9 mouse cellular contexts compared by ENCODE assay signal in genomic region chr11:79673072-79673471, GRCm38 (mm10).
DNase-seq lines count a peak whose midpoint lies in the region; ATAC-seq lines count a peak whose summit lies in the region.
"Had no signal": no experiment of that assay in that cellular context is flagged by ENCODE, and none has a peak within 500 bp of the region (broad histone marks: within the 10 kb centered on the region; RNA-seq: fewer than 3 reads in every experiment).

No protein-coding gene starts in this region.

- H3K9ac ChIP-seq in hindbrain, embryonic 14.5 days: no peak overlapping the region
- H3K9ac ChIP-seq in kidney, embryonic 16.5 days (replicated peaks; ENCODE audit: low read length): no peak overlapping the region

- no peak for ATAC-seq in hindbrain, embryonic 14.5 days (ENCODE audit: low FRiP score)
- ATAC-seq in kidney, embryonic 16.5 days (ENCODE audit: low FRiP score, low TSS enrichment): no peak
- ATAC-seq in megakaryocyte, adult 5-6 weeks (ENCODE audit: poor library complexity, severe bottlenecking): no peak
- ATAC-seq in erythroid progenitor cell, adult 5-6 weeks (replicated peaks; ENCODE audit: low FRiP score, poor library complexity, severe bottlenecking): no peak

- DNase-seq in hindbrain, embryonic 10.5 days (ENCODE audit: low spot score): no peak
- no peak for DNase-seq in hindbrain, embryonic 14.5 days (ENCODE audit: low spot score)
- peak; percentile 28 for DNase-seq in T-cell, adult 2 months (ENCODE audit: low spot score)
- peak; percentile 68 for DNase-seq in lung, postnatal 36 days
- DNase-seq in retina, postnatal 1 day: no peak
- DNase-seq: cerebellum, adult 9-10 months had no signal

- 80% methylated on average over 5 of the region's 5 CpGs for WGBS in hindbrain, embryonic 10.5 days
- WGBS in hindbrain, embryonic 14.5 days: 83% methylated on average over 5 of the region's 5 CpGs
- WGBS in kidney, embryonic 16.5 days: 74% methylated on average over 5 of the region's 5 CpGs

- H3K27me3 ChIP-seq in hindbrain, embryonic 10.5 days (ENCODE audit: insufficient read depth, poor library complexity, severe bottlenecking): no peaks in the 10 kb centered on the region
- H3K27me3 ChIP-seq in hindbrain, embryonic 14.5 days (ENCODE audit: control insufficient read depth, insufficient read depth, low read length): no peaks in the 10 kb centered on the region
- H3K27me3 ChIP-seq in kidney, embryonic 16.5 days (ENCODE audit: insufficient read depth, low read length): no peaks in the 10 kb centered on the region

- H3K4me2 ChIP-seq in hindbrain, embryonic 14.5 days (replicated peaks): no peak overlapping the region
- H3K4me2 ChIP-seq in kidney, embryonic 16.5 days (replicated peaks; ENCODE audit: low read depth, low read length): no peak overlapping the region

- H3K27ac ChIP-seq in hindbrain, embryonic 10.5 days: 0 out of 2 replicates have a peak overlapping the region, but pooled peaks have one; percentile 31
- H3K27ac ChIP-seq in hindbrain, embryonic 14.5 days: no peak overlapping the region
- peak overlapping the region; percentile 29; the same call in 1 of the 2 replicates for H3K27ac ChIP-seq in kidney, embryonic 16.5 days (ENCODE audit: low read length)

- peaks cover 76% of the 10 kb centered on the region for H3K4me1 ChIP-seq in hindbrain, embryonic 10.5 days (replicated peaks)
- peaks cover 32% of the 10 kb centered on the region for H3K4me1 ChIP-seq in hindbrain, embryonic 14.5 days (replicated peaks; ENCODE audit: control insufficient read depth, insufficient read depth, low read length)
- H3K4me1 ChIP-seq in kidney, embryonic 16.5 days (ENCODE audit: insufficient read depth, low read length): peaks cover 56% of the 10 kb centered on the region

- no peaks in the 10 kb centered on the region for H3K36me3 ChIP-seq in hindbrain, embryonic 10.5 days
- no peaks in the 10 kb centered on the region for H3K36me3 ChIP-seq in hindbrain, embryonic 14.5 days (replicated peaks; ENCODE audit: control insufficient read depth, insufficient read depth)
- H3K36me3 ChIP-seq in kidney, embryonic 16.5 days (ENCODE audit: insufficient read depth, low read length): no peaks in the 10 kb centered on the region

- no peaks in the 10 kb centered on the region for H3K9me3 ChIP-seq in hindbrain, embryonic 10.5 days
- no peaks in the 10 kb centered on the region for H3K9me3 ChIP-seq in hindbrain, embryonic 14.5 days (ENCODE audit: control insufficient read depth, low read length)
- no peaks in the 10 kb centered on the region for H3K9me3 ChIP-seq in kidney, embryonic 16.5 days (ENCODE audit: low read length)

- no peak overlapping the region for H3K4me3 ChIP-seq in hindbrain, embryonic 10.5 days
- no peak overlapping the region for H3K4me3 ChIP-seq in hindbrain, embryonic 14.5 days (replicated peaks; ENCODE audit: low read length)
- H3K4me3 ChIP-seq in kidney, embryonic 16.5 days (ENCODE audit: low read length): no peak overlapping the region

Comparison
In these comparisons a context has a peak if more than half of its experiments do, and no peak if none do; other contexts are left out.
1. DNase-seq: peak in T-cell, adult 2 months (single experiment) and lung, postnatal 36 days (single experiment); none in hindbrain, embryonic 10.5 days (single experiment), hindbrain, embryonic 14.5 days (single experiment) and retina, postnatal 1 day (single experiment).